Mouse (Mus musculus) kidney, adult 2 months (tissue): ENCODE measurements at regions not wholly inside any gene's neighbourhood (a gene's known extent, or its start where the extent isn't known, plus 50 kb on each side); places are given as distances from the start of the nearest gene placed in this dataset.

Experiments used
- CTCF ChIP-seq: fragments of 200-500 bp; conservative IDR thresholded peaks from 2 replicates; pipeline ENCODE4 v1.5.1; 2011; ENCODE audit warnings: low read depth, mild to moderate bottlenecking, control low read depth, low read length, moderate library complexity, mixed read lengths; ENCODE audit not compliant: insufficient read depth, insufficient read length
- POLR2A ChIP-seq: fragments of 200-500 bp; IDR thresholded peaks from one replicate; pipeline ENCODE4 v1.6.1; 2011; ENCODE audit warnings: low read depth, low read length, control low read depth

DNA sequence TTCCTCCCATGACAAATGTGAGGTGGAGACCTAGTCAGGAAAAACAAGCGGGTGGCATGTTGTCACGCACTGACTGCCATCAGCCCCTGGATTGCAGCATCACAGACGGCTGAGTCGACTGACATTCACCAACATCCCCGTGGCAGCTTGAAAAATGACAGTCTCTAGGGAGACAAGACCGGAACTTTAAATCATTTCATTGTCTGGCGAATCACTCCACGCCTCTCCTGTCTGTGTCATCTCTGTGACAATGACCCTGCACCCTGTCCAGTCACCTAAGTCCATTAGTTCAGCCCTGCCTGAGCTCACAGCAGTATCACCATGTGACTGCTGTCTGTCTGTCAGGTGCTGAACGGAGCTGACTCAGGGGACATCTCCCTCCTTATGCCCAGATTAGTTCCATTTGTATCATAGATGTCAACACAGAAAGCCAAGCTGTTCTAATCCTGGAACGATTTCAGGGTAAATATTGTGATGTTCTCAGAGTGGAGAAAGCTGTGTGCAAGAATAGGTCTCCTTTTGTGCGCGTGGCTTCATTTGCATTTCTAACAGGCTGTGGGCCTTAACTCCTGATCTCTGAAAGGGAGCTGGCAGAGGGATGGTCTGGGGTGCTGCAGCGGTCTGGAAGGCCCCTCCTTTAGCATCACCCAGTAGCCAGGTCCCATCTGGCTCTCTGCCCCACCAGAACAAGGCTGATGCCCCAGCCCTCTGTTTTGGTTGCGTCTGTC lies 52.0 kb upstream of the Sec14l1 start:
- TF ChIP-seq CTCF (no peak), POLR2A (no peak)
